Mouse (Mus musculus) embryonic fibroblast, embryonic 13.5 days (primary cell): ENCODE measurements around the gene Tmeff2.

ENCODE experiments used
- CTCF ChIP-seq: IDR thresholded peaks from 2 replicates; pipeline ENCODE4 v1.5.1; 2011; ENCODE audit warnings: mild to moderate bottlenecking, control low read depth, low read length, moderate library complexity, borderline replicate concordance; ENCODE audit not compliant: insufficient read depth
- POLR2A ChIP-seq: IDR thresholded peaks from 2 replicates; pipeline ENCODE4 v1.6.1; 2011; ENCODE audit warnings: low read depth, mild to moderate bottlenecking, control low read depth, low read length, moderate library complexity

DNA sequence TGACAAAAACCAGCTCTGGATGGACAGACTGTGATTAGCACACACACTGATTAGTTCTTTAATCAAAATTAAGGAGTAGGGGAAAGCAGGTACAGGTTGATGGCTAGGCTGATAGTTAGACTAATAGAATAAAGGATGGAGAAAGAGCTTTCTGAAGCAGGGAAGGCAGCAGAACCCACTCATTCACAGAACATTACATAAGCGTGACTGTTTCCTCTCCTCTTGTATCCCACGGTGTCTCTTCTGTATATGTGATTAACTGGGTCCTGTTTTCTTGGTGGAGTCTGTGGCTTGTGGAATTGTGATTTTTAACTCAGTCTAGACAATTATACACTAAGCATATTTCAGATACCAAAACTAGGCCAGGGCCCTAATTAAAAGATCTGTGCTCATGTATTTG is 217.4 kb downstream of the Tmeff2 start:
- TF ChIP-seq POLR2A (no peak), CTCF (no peak)
